Mouse (Mus musculus): ENCODE measurements around the gene Snx20.

Gene Snx20

GRCm38 (mm10) chr8:88642734-88643564, 7.0 kb upstream of the Snx20 start:
- in situ Hi-C loops (cut with MboI, MseI) = no loop called here

GRCm38 (mm10) chr8:88638908-88639307, 3.0 kb upstream of the Snx20 start:
- in situ Hi-C loops (cut with MboI, MseI) = no loop called here

GRCm38 (mm10) chr8:88637092-88638000, 1.4 kb upstream of the Snx20 start:
- in situ Hi-C loops (cut with MboI, MseI) = no loop called here

GRCm38 (mm10) chr8:88633343-88633765, 2.6 kb downstream of the Snx20 start:
- in situ Hi-C loops (cut with MboI, MseI) = loop anchor here (5.0 kb wide), 1 partner anchor 59 kb away; no protein-coding TSS in a partner anchor

- in situ Hi-C loops (cut with MboI, MseI) = loop anchor here (5.0 kb wide), 1 partner anchor 61 kb away; no protein-coding TSS in a partner anchor
Observed at GRCm38 (mm10) chr8:88631081-88631480, 4.8 kb downstream of the Snx20 start.

GRCm38 (mm10) chr8:88630225-88630624, 5.7 kb downstream of the Snx20 start:
- in situ Hi-C loops (cut with MboI, MseI) = loop anchor here (5.0 kb wide), 1 partner anchor 62 kb away; no protein-coding TSS in a partner anchor

GRCm38 (mm10) chr8:88628001-88628774, 7.7 kb downstream of the Snx20 start:
- in situ Hi-C loops (cut with MboI, MseI) = loop anchor here (10.0 kb wide), 1 partner anchor 243 kb away; no protein-coding TSS in a partner anchor

GRCm38 (mm10) chr8:88627265-88627991, 8.5 kb downstream of the Snx20 start:
- in situ Hi-C loops (cut with MboI, MseI) = loop anchor here (10.0 kb wide), 1 partner anchor 243 kb away; no protein-coding TSS in a partner anchor

GRCm38 (mm10) chr8:88626940-88627264, 9.0 kb downstream of the Snx20 start:
- in situ Hi-C loops (cut with MboI, MseI) = loop anchor here (10.0 kb wide), 1 partner anchor 242 kb away; no protein-coding TSS in a partner anchor

GRCm38 (mm10) chr8:88626433-88626832, 9.5 kb downstream of the Snx20 start:
- in situ Hi-C loops (cut with MboI, MseI) = loop anchor here (10.0 kb wide), 1 partner anchor 242 kb away; no protein-coding TSS in a partner anchor

- in situ Hi-C loops (cut with MboI, MseI) = loop anchor here (10.0 kb wide), 1 partner anchor 239 kb away; no protein-coding TSS in a partner anchor
Observed at GRCm38 (mm10) chr8:88624276-88624675, 11.7 kb downstream of the Snx20 start.

GRCm38 (mm10) chr8:88623351-88623750, 12.6 kb downstream of the Snx20 start:
- in situ Hi-C loops (cut with MboI, MseI) = loop anchor here (10.0 kb wide), 1 partner anchor 239 kb away; no protein-coding TSS in a partner anchor

- in situ Hi-C loops (cut with MboI, MseI) = loop anchor here (10.0 kb wide), 1 partner anchor 237 kb away; no protein-coding TSS in a partner anchor
Observed at GRCm38 (mm10) chr8:88621408-88621807, 14.5 kb downstream of the Snx20 start.

GRCm38 (mm10) chr8:88620931-88621330, 15.0 kb downstream of the Snx20 start:
- in situ Hi-C loops (cut with MboI, MseI) = loop anchor here (10.0 kb wide), 1 partner anchor 236 kb away; no protein-coding TSS in a partner anchor

- in situ Hi-C loops (cut with MboI, MseI) = no loop called here
Observed at GRCm38 (mm10) chr8:88619513-88619912, 16.4 kb downstream of the Snx20 start.

- in situ Hi-C loops (cut with MboI, MseI) = no loop called here
Observed at GRCm38 (mm10) chr8:88618612-88619011, 17.3 kb downstream of the Snx20 start.

- in situ Hi-C loops (cut with MboI, MseI) = no loop called here
Observed at GRCm38 (mm10) chr8:88614981-88615380, 20.9 kb downstream of the Snx20 start.

- in situ Hi-C loops (cut with MboI, MseI) = no loop called here
Observed at GRCm38 (mm10) chr8:88610271-88610670, 25.7 kb downstream of the Snx20 start.

GRCm38 (mm10) chr8:88609036-88609435, 26.9 kb downstream of the Snx20 start:
- in situ Hi-C loops (cut with MboI, MseI) = no loop called here

GRCm38 (mm10) chr8:88605361-88606040, 30.4 kb downstream of the Snx20 start:
- in situ Hi-C loops (cut with MboI, MseI) = no loop called here
